Mouse (Mus musculus): ENCODE data around the gene Atf4. TPM values are rescaled to one million over a fixed set of nuclear protein-coding genes. Genes with fewer than 3 reads are reported as not detected.

Atf4 gene
- total and polyA plus RNA-seq, 3 experiments, result 85.1 to 444 (median 351) TPM

- H3K36me3 ChIP-seq (ENCODE audit: control insufficient read depth in 1 of 2, insufficient read depth in 2 of 2, low read length in 2 of 2), result peaks cover 13 to 17% of the 10 kb centered on the region in 2 experiments
- peaks cover 4 to 14% of the 10 kb centered on the region in 2 experiments; a peak in 3 of 4 replicates for H3K4me1 ChIP-seq (ENCODE audit: control insufficient read depth in 1 of 2, insufficient read depth in 2 of 2, low read length in 2 of 2)
- TF ChIP-seq POLR2AphosphoS2 (IDR thresholded peaks at IDR 0.05; ENCODE audit: low read length) (no peak), USF1 (IDR thresholded peaks at IDR 0.05; ENCODE audit: low read depth, low read length) (no peak), EP300 (IDR thresholded peaks at IDR 0.05; ENCODE audit: low read depth in 1 of 2, low read length in 2 of 2) (no peak), RCOR1 (IDR thresholded peaks at IDR 0.05; ENCODE audit: low read depth, low read length) (no peak), ZMIZ1 (IDR thresholded peaks at IDR 0.05; ENCODE audit: low read depth, low read length) (no peak), UBTF (IDR thresholded peaks at IDR 0.05; ENCODE audit: borderline replicate concordance, insufficient read depth, low read depth, low read length) (no peak), GATA1 (IDR thresholded peaks at IDR 0.05; ENCODE audit: low read depth, low read length) (no peak), ZC3H11A (IDR thresholded peaks at IDR 0.05; ENCODE audit: low read depth, low read length) (no peak), ETS1 (IDR thresholded peaks at IDR 0.05; ENCODE audit: low read depth, low read length) (no peak), JUND (IDR thresholded peaks at IDR 0.05; ENCODE audit: low read depth, low read length) (no peak), CTCF (IDR thresholded peaks at IDR 0.05 in 2 of 3, conservative IDR thresholded peaks at IDR 0.05 in 1 of 3; ENCODE audit: control insufficient read depth in 1 of 3, insufficient read depth in 1 of 3, low read depth in 2 of 3, low read length in 3 of 3, poor library complexity in 1 of 3, severe bottlenecking in 1 of 3) (no peak), MXI1 (IDR thresholded peaks at IDR 0.05; ENCODE audit: low read depth, low read length) (no peak), MAX (IDR thresholded peaks at IDR 0.05; ENCODE audit: low read length) (no peak), TBP (IDR thresholded peaks at IDR 0.05; ENCODE audit: low read depth, low read length) (no peak), TCF12 (IDR thresholded peaks at IDR 0.05; ENCODE audit: low read depth, low read length) (no peak), ZNF384 (IDR thresholded peaks at IDR 0.05; ENCODE audit: low read depth, low read length) (no peak)
- H3K9ac ChIP-seq (ENCODE audit: control insufficient read depth, low read depth, low read length, poor library complexity, severe bottlenecking), result peak within 1 kb of the TSS; percentile 94
- H3K4me3 ChIP-seq (ENCODE audit: control insufficient read depth in 1 of 2, insufficient read depth in 1 of 2, low read depth in 2 of 2, low read length in 2 of 2), result peak within 1 kb of the TSS; percentile 95 to 100
- no peak for DNase-seq (ENCODE audit: low read depth, low spot score)
- H3K27ac ChIP-seq (ENCODE audit: control insufficient read depth, low read depth, low read length), result no peak within 1 kb of the TSS
- no peaks in the 10 kb centered on the region for H3K9me3 ChIP-seq (replicated peaks; ENCODE audit: insufficient read depth, low read length)
- no peaks in the 10 kb centered on the region for H3K27me3 ChIP-seq (ENCODE audit: control insufficient read depth in 1 of 2, insufficient read depth in 2 of 2, low read length in 2 of 2)
- peaks cover 16% of the 10 kb centered on the region for H3K79me2 ChIP-seq (ENCODE audit: control insufficient read depth, insufficient read depth, low read length, poor library complexity)
Measured at GRCm38 (mm10) chr15:80235535-80235934, 19.4 kb upstream of the Atf4 start, which contains the start of gene AC140267.1. AC140267.1 (plus strand) TSS chr15:80235835.

GRCm38 (mm10) chr15:80248135-80248534, 6.8 kb upstream of the Atf4 start:
- Histone ChIP-seq H3K4me3 (ENCODE audit: control insufficient read depth in 1 of 2, insufficient read depth in 1 of 2, low read depth in 2 of 2, low read length in 2 of 2) (no peak overlapping the region), H3K27ac (ENCODE audit: control insufficient read depth, low read depth, low read length) (no peak overlapping the region), H3K79me2 (ENCODE audit: control insufficient read depth, insufficient read depth, low read length, poor library complexity) (no peaks in the 10 kb centered on the region; the same call in 1 of the 2 replicates), H3K9ac (ENCODE audit: control insufficient read depth, low read depth, low read length, poor library complexity, severe bottlenecking) (no peak overlapping the region), H3K9me3 (replicated peaks; ENCODE audit: insufficient read depth, low read length) (no peaks in the 10 kb centered on the region), H3K36me3 (ENCODE audit: control insufficient read depth in 1 of 2, insufficient read depth in 2 of 2, low read length in 2 of 2) (peaks cover 9 to 15% of the 10 kb centered on the region in 2 experiments), H3K4me1 (ENCODE audit: control insufficient read depth in 1 of 2, insufficient read depth in 2 of 2, low read length in 2 of 2) (peaks cover 6 to 17% of the 10 kb centered on the region in 2 experiments), H3K27me3 (ENCODE audit: control insufficient read depth in 1 of 2, insufficient read depth in 2 of 2, low read length in 2 of 2) (no peaks in the 10 kb centered on the region)
- TF ChIP-seq BHLHE40 (IDR thresholded peaks at IDR 0.05; ENCODE audit: borderline replicate concordance, low read depth, low read length), result no peak
- TF ChIP-seq POLR2AphosphoS5 (IDR thresholded peaks at IDR 0.05; ENCODE audit: borderline replicate concordance, low read depth, low read length), result no peak
- no peak for TF ChIP-seq TBP (IDR thresholded peaks at IDR 0.05; ENCODE audit: low read depth, low read length)
- TF ChIP-seq TCF12 (IDR thresholded peaks at IDR 0.05; ENCODE audit: low read depth, low read length), result no peak
- no peak for TF ChIP-seq CTCF (IDR thresholded peaks at IDR 0.05 in 2 of 3, conservative IDR thresholded peaks at IDR 0.05 in 1 of 3; ENCODE audit: control insufficient read depth in 1 of 3, insufficient read depth in 1 of 3, low read depth in 2 of 3, low read length in 3 of 3, poor library complexity in 1 of 3, severe bottlenecking in 1 of 3)
- no peak for TF ChIP-seq ETS1 (IDR thresholded peaks at IDR 0.05; ENCODE audit: low read depth, low read length)
- TF ChIP-seq CHD2 (IDR thresholded peaks at IDR 0.05; ENCODE audit: low read length), result no peak
- no peak for DNase-seq (ENCODE audit: low read depth, low spot score)
